In genomic region chr7:131830261-131830660, GRCm38 (mm10) we compare ENCODE assay signal across 20 mouse cellular contexts.
DNase-seq lines count a peak whose midpoint lies in the region; ATAC-seq lines count a peak whose summit lies in the region.
"Had no signal": no experiment of that assay in that cellular context is flagged by ENCODE, and none has a peak within 500 bp of the region (broad histone marks: within the 10 kb centered on the region; RNA-seq: fewer than 3 reads in every experiment).

No protein-coding gene starts in this region.

- no peaks in the 10 kb centered on the region for H3K4me1 ChIP-seq in heart, embryonic 11.5 days (ENCODE audit: control insufficient read depth, insufficient read depth, low read length)
- H3K4me1 ChIP-seq: embryonic facial prominence, embryonic 12.5 days; forebrain, embryonic 13.5 days; forebrain, embryonic 15.5 days had no signal

- no peak overlapping the region for H3K4me2 ChIP-seq in heart, embryonic 11.5 days
- H3K4me2 ChIP-seq: embryonic facial prominence, embryonic 12.5 days; forebrain, embryonic 13.5 days; forebrain, embryonic 15.5 days had no signal

- no peaks in the 10 kb centered on the region for H3K36me3 ChIP-seq in heart, embryonic 11.5 days (ENCODE audit: control insufficient read depth, insufficient read depth, low read length)
- H3K36me3 ChIP-seq: embryonic facial prominence, embryonic 10.5 days; embryonic facial prominence, embryonic 12.5 days; forebrain, embryonic 15.5 days had no signal

- DNase-seq in adrenal gland, adult (ENCODE audit: inconsistent age in 2 of 2, low spot score in 1 of 2), result peak; percentile 67 to 80
- no peak for DNase-seq in adrenal gland, postnatal 14 days
- peak; percentile 51 for DNase-seq in adrenal gland, adult 8-10 months
- DNase-seq in adrenal gland, postnatal 25 days, result no peak
- DNase-seq in Muller cell, postnatal 12 days (ENCODE audit: inconsistent ontology term), result peak; percentile 12
- peak; percentile 47 to 51 for DNase-seq in adrenal gland, postnatal 36 days
- DNase-seq in left cerebral cortex, adult 8-10 months (ENCODE audit: low spot score in 2 of 2), result no peak
- DNase-seq: cerebellum, adult 11-12 months; cerebellum, adult 2 months; cerebellum, adult 9-10 months; cerebellum, postnatal 10 days; cerebellum, postnatal 25 days; forebrain, postnatal 0 days had no signal

- no peak overlapping the region for H3K4me3 ChIP-seq in heart, embryonic 11.5 days (ENCODE audit: low read depth, low read length)
- H3K4me3 ChIP-seq: embryonic facial prominence, embryonic 10.5 days; embryonic facial prominence, embryonic 12.5 days; forebrain, embryonic 13.5 days; forebrain, embryonic 15.5 days had no signal

- H3K27me3 ChIP-seq in heart, embryonic 11.5 days (ENCODE audit: control insufficient read depth, insufficient read depth, low read length), result no peaks in the 10 kb centered on the region
- H3K27me3 ChIP-seq: embryonic facial prominence, embryonic 12.5 days; forebrain, embryonic 15.5 days; Patski had no signal

- no peak overlapping the region for H3K9ac ChIP-seq in heart, embryonic 11.5 days (ENCODE audit: low read depth, low read length)
- H3K9ac ChIP-seq: embryonic facial prominence, embryonic 12.5 days; forebrain, embryonic 13.5 days; forebrain, embryonic 15.5 days; forebrain, postnatal 0 days had no signal

- no peak for ATAC-seq in heart, embryonic 11.5 days (replicated peaks; ENCODE audit: insufficient number of reproducible peaks, low FRiP score, low TSS enrichment)
- ATAC-seq: activated CD4-positive, CD25-positive, alpha-beta regulatory T cell, adult 4 months; forebrain, embryonic 13.5 days; forebrain, embryonic 15.5 days; forebrain, postnatal 0 days; Patski had no signal

- H3K27ac ChIP-seq in heart, embryonic 11.5 days (ENCODE audit: low read depth, low read length), result no peak overlapping the region
- H3K27ac ChIP-seq: embryonic facial prominence, embryonic 10.5 days; embryonic facial prominence, embryonic 12.5 days; forebrain, embryonic 13.5 days; forebrain, embryonic 15.5 days had no signal

- 62% methylated on average over 1 of the region's 1 CpGs for WGBS in heart, embryonic 11.5 days (ENCODE audit: insufficient replicate concordance)

- no peaks in the 10 kb centered on the region for H3K9me3 ChIP-seq in heart, embryonic 11.5 days (replicated peaks; ENCODE audit: control insufficient read depth, low read length)
- H3K9me3 ChIP-seq: embryonic facial prominence, embryonic 10.5 days; embryonic facial prominence, embryonic 12.5 days; forebrain, embryonic 13.5 days; forebrain, embryonic 15.5 days had no signal

Comparison
In these comparisons a context has a peak if more than half of its experiments do, and no peak if none do; other contexts are left out.
1. DNase-seq: peak in adrenal gland, adult (2 of 2), adrenal gland, adult 8-10 months (single experiment), Muller cell, postnatal 12 days (single experiment) and adrenal gland, postnatal 36 days (2 of 2); none in adrenal gland, postnatal 14 days (single experiment), adrenal gland, postnatal 25 days (single experiment) and left cerebral cortex, adult 8-10 months (0 of 2).